Mouse (Mus musculus) embryonic stem cell, embryonic (primary cell): ENCODE data around the gene Ints1.

Experiments used
- CTCF ChIA-PET, 4 experiments: fragments of 300-600 bp in 2 of 4; fragments of 350-600 bp in 2 of 4; sonication (Branson Sonifier 250); formaldehyde crosslinking; loops; one replicate each; lab custom pipeline; 2022; ENCODE audit warnings: inconsistent platforms in 2 of 4; lab: Charles Lee
- POLR2A ChIA-PET, 4 experiments: fragments of 300-600 bp in 2 of 4; fragments of 350-600 bp in 2 of 4; sonication (Branson Sonifier 250); formaldehyde crosslinking; loops; one replicate each; lab custom pipeline; 2022; ENCODE audit warnings: antibody characterized with exemption in 4 of 4, inconsistent platforms in 1 of 4; lab: Charles Lee

The Ints1 gene

GRCm38 (mm10) chr5:139805924-139806323 is 30.4 kb upstream of the Ints1 start:
- POLR2A ChIA-PET: interaction anchor here in 2 of 4 experiments (0.6 to 1.3 kb wide), 6 partner anchors 9 to 128 kb away, joined by 3 to 4 read pairs (median 3); partner anchors contain the start of gene Mafk (in 1 of the 2)
- CTCF ChIA-PET: interaction anchor here (0.6 to 2.5 kb wide), 5 partner anchors 12 to 126 kb away, joined by 3 to 10 read pairs (median 3); no protein-coding TSS in a partner anchor

- CTCF ChIA-PET: interaction anchor here (0.5 to 2.5 kb wide), 8 partner anchors 9 to 344 kb away, joined by 3 to 10 read pairs (median 4); no protein-coding TSS in a partner anchor
These were observed 29.2 kb upstream of the Ints1 start for GRCm38 (mm10) chr5:139804573-139805111.

GRCm38 (mm10) chr5:139804107-139804551 is 28.7 kb upstream of the Ints1 start:
- POLR2A ChIA-PET: interaction anchor here in 1 of 4 experiments (0.8 to 2.6 kb wide), 3 partner anchors 10 to 17 kb away, joined by 3 to 9 read pairs (median 5); partner anchors contain the start of gene Mafk
- CTCF ChIA-PET: interaction anchor here (0.5 to 1.5 kb wide), 11 partner anchors 9 to 344 kb away, joined by 3 to 10 read pairs (median 3); no protein-coding TSS in a partner anchor

More at GRCm38 (mm10) chr5:139804573-139805111, 29.2 kb upstream of the Ints1 start:
- POLR2A ChIA-PET: interaction anchor here in 2 of 4 experiments (1.3 to 2.6 kb wide), 3 partner anchors 8 to 129 kb away, joined by 3 to 9 read pairs (median 4); no protein-coding TSS in a partner anchor

GRCm38 (mm10) chr5:139803601-139804102 is 28.2 kb upstream of the Ints1 start:
- ChIA-PET POLR2A (interaction anchor here in 1 of 4 experiments (0.8 to 2.6 kb wide), 3 partner anchors 10 to 17 kb away, joined by 3 to 9 read pairs (median 5); partner anchors contain the start of gene Mafk), CTCF (interaction anchor here (0.5 to 1.5 kb wide), 21 partner anchors 9 to 1618 kb away, joined by 3 to 10 read pairs (median 3); partner anchors contain the start of gene Ints1 (in 1 of the 4))

DNA sequence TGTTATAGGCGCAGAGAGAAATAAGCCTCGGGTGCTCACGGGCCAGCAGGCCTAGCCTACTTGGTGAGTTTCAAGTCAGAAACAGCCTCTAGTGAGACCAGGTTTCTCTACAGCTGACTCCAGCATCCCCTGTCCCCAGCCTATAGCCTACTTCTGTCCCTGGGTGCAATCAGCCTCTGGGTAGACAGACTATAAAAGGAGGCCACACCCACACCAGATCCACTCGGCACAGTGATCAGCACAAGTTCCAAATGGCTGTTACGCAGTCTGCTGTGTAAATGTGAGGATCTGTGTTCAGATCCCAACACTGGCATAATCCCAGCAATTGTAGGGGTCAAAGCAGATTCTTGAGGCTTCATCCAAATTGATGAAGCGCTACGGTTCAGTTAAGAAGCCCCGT is 27.7 kb upstream of the Ints1 start:
- CTCF ChIA-PET: interaction anchor here (0.5 to 1.5 kb wide), 21 partner anchors 8 to 1617 kb away, joined by 3 to 10 read pairs (median 3); partner anchors contain the start of gene Ints1 (in 1 of the 4)
- POLR2A ChIA-PET: interaction anchor here in 1 of 4 experiments (0.8 to 2.6 kb wide), 3 partner anchors 9 to 18 kb away, joined by 3 to 9 read pairs (median 5); partner anchors contain the start of gene Mafk

DNA sequence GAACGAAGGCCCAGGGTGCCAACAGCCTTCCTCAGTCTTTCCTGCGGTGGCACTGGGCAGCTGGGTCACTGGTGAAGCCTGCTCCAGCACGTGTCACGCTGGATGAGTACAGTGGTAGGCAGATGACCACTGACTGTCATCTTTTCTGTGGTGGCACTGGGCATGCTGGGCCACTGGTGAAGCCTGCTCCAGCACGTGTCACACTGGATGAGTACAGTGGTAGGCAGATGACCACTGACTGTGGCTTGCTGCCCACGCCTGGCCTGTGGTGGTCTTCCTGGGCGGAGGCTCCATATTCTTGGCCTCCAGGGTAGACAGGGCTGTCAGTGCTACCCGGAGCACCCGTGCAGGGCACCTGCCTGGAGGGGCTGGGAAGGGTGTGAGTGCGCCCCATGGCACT is 26.4 kb upstream of the Ints1 start:
- POLR2A ChIA-PET: interaction anchor here in 1 of 4 experiments (1.9 to 2.6 kb wide), 2 partner anchors 8 to 10 kb away, joined by 5 to 9 read pairs; partner anchors contain the start of gene Mafk
- CTCF ChIA-PET: no interaction called here

DNA sequence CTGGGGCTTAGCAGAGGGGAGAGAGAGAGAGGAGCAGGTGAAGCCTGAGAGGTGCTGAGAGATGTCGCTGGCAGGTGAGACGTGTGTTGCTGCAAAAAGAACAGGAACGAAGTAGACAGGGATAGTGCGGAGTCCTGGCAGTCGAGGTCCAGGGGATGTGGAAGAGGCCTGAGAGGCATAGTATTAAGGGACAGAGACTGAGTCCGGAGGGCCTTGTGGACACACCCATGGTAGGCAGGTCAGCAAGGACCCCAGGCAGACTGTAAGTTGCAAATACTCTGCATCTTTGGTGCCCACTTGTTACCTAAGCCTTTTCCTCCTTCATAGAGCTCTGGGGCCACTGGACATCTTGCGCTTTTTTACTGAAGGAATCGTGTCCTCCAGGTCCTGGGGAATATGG is 25.8 kb upstream of the Ints1 start:
- CTCF ChIA-PET: interaction anchor here in 1 of 4 experiments (1.3 kb wide), 1 partner anchor 130 kb away, joined by 3 read pairs; no protein-coding TSS in a partner anchor
- POLR2A ChIA-PET: interaction anchor here in 2 of 4 experiments (1.1 to 1.9 kb wide), 5 partner anchors 9 to 617 kb away, joined by 3 to 6 read pairs (median 4); partner anchors contain the start of genes Mafk (in 2 of the 2) and Ints1 (in 1 of the 2)

DNA sequence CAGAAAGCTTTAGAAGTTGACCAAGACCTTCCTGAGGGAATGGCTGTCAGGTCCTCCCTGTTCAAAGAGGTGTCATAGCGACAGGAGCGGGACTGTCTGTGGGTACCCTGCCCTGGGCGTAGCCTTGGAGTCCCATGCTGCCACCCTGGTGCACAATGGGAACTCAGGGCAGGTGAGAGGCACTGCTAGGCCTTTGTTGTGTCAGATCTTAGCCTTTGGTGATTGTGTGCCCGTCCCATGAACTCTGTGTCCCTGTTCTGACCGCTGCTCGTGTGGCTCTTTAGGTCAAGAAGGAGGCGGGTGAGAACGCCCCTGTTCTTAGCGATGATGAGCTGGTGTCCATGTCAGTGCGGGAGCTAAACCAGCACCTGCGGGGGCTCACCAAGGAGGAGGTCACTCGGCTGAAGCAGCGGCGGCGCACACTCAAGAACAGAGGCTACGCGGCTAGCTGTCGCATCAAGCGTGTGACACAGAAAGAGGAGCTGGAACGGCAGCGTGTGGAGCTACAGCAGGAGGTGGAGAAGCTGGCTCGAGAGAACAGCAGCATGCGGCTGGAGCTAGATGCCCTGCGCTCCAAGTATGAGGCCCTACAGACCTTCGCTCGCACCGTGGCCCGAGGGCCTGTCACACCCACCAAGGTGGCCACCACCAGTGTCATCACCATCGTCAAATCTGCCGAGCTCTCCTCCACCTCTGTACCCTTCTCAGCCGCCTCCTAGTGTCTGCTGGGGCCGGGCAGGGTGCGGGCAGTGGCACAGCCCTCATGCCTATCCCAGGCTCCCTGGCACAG is 24.5 kb upstream of the Ints1 start:
- CTCF ChIA-PET: interaction anchor here (0.6 to 1.4 kb wide), 8 partner anchors 18 to 319 kb away, joined by 3 to 15 read pairs (median 3); partner anchors contain the start of gene Ints1 (in 1 of the 4)
- POLR2A ChIA-PET: interaction anchor here in 2 of 4 experiments (0.7 to 1.9 kb wide), 12 partner anchors 8 to 1006 kb away, joined by 3 to 6 read pairs (median 4); partner anchors contain the start of genes Mafk (in 2 of the 2) and Ints1 (in 1 of the 2)

DNA sequence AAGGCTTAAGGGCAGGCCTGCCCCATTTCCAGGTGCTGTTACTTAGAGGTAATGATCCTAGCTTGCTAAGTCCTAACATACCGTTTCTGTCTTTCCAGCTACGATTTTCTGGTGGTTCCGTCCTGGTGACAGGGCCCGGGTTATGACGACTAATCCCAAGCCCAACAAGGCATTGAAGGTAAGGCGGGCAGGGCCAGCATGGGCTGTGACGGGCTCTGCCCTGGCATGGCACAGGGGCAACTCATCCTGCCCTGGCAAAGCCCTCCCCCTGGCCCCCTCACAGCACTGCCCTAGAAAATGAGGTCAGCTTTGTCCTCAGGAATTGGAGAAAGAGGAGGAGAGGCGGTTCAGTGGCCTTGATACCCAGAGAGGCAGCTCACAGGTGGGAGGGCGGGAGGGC is 23.6 kb upstream of the Ints1 start:
- POLR2A ChIA-PET: interaction anchor here in 1 of 4 experiments (0.6 to 1.4 kb wide), 3 partner anchors 69 to 1007 kb away, joined by 3 to 4 read pairs (median 3); no protein-coding TSS in a partner anchor
- CTCF ChIA-PET: interaction anchor here in 3 of 4 experiments (0.6 to 0.7 kb wide), 3 partner anchors 10 to 318 kb away, joined by 3 to 15 read pairs (median 5); no protein-coding TSS in a partner anchor

DNA sequence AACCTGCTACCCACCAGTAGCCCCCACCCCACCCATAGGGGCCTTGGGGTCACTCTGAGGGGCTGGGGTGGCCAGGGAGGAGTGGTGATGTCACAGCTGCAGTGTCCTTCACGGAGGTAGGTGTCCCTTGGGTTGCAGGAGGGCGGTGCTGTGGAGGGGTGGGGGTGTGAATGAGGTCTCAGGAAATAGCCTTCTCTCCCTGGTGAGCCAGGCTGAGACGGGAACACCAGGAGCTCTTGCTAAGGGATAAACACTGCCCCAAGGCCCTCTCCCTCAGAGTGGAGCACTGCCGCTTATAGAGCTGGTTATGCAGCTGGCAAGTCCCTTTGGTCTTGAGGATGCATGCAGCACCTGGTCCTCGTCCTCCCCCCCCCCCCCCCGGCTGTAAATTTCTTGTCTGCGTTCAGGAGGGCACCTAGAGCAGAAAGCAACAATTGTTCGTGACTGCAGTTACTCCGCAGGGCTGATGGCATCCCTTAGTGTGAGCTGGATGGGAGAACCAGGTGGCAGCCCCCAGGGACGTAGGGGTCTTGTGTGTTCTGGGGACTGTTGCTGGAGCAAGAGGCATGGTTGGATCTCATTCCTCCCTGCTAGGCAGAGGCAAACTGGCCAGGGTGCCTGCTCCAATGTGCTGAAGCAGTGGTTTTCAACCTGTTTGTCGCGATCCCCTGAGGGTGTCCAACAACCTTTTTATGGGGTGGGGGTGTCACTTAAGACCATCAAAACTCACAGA is 22.9 kb upstream of the Ints1 start:
- ChIA-PET POLR2A (no interaction called here), CTCF (interaction anchor here (0.6 to 0.8 kb wide), 7 partner anchors 11 to 1178 kb away, joined by 3 to 10 read pairs (median 5); no protein-coding TSS in a partner anchor)

DNA sequence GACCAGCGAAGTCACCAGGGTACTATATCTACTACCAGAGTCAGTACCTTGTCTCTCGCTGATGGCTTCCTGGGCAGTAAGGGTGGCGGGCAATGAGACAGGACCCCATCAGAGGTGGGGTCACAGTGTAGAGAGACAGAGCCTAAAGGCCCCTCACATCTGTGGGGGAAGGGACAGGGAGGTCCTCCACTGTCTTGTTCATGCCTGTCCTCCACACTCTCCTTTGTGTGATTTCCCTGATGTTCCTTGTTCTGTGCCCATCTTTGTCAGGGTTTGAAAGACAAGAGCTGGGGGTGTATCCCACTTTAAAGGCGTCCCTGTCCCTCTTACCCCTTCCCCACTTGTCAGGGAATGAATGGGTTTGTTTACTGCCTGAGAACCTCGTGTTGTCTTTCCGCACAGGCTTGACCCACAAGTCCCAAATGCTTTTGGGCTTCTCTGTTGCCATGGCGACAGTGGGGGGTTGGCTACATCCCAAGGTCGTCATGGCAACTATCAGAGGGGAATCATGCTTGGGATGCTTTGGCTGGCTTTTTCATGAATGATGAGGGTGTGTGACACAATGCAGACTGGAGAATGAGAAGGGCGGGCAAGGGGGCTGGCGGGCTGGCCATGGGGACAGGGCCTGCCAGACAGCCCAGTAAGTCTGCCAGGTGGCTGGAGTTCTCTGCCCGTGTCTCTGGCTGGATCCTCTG is 22.1 kb upstream of the Ints1 start:
- CTCF ChIA-PET: interaction anchor here in 2 of 4 experiments (0.7 to 1.7 kb wide), 4 partner anchors 12 to 145 kb away, joined by 4 to 10 read pairs (median 6); no protein-coding TSS in a partner anchor
- POLR2A ChIA-PET: interaction anchor here in 1 of 4 experiments (1.1 kb wide), 1 partner anchor 8 kb away, joined by 4 read pairs; no protein-coding TSS in a partner anchor

- POLR2A ChIA-PET: interaction anchor here in 3 of 4 experiments (0.6 to 2.0 kb wide), 6 partner anchors 9 to 392 kb away, joined by 4 to 5 read pairs (median 4); partner anchors contain the start of genes Ints1 (in 1 of the 3) and Psmg3 (in 1 of the 3)
- CTCF ChIA-PET: interaction anchor here in 1 of 4 experiments (1.7 kb wide), 1 partner anchor 21 kb away, joined by 4 read pairs; no protein-coding TSS in a partner anchor
These were observed 21.4 kb upstream of the Ints1 start for GRCm38 (mm10) chr5:139796900-139797299.

DNA sequence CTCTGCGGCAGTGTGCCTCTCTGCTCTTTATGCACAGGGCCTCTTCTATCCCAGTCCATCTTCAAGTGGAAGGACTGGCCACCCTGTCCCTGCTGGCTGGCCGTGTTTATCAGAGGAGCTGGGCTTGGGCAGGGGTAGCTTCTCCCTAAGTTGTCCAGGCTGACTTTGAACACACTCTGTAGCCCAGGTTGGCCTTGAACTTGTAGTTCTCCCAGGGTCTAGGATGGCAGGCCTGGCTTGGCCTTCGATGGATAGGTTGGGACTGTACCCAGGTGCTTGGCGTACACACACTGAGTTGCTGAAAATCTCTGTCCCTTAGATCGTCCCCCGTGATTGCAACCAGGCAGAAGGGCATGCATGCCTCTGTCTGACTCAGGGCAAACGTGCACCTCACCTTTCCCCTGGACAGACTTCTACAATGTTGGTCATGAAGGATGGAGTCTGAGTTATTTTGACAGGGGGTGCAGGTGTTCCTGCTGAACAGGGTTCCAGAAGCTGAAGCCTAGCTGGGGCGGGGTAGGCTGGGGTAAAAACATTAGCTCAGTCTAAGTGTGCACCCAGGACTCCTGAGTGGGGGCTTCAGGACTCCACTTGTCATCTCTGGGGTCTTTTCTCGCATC is 20.6 kb upstream of the Ints1 start:
- POLR2A ChIA-PET: interaction anchor here in 3 of 4 experiments (0.6 to 2.0 kb wide), 6 partner anchors 9 to 393 kb away, joined by 4 to 5 read pairs (median 4); partner anchors contain the start of genes Ints1 (in 1 of the 3) and Psmg3 (in 1 of the 3)
- CTCF ChIA-PET: interaction anchor here in 1 of 4 experiments (1.7 kb wide), 1 partner anchor 22 kb away, joined by 4 read pairs; no protein-coding TSS in a partner anchor

DNA sequence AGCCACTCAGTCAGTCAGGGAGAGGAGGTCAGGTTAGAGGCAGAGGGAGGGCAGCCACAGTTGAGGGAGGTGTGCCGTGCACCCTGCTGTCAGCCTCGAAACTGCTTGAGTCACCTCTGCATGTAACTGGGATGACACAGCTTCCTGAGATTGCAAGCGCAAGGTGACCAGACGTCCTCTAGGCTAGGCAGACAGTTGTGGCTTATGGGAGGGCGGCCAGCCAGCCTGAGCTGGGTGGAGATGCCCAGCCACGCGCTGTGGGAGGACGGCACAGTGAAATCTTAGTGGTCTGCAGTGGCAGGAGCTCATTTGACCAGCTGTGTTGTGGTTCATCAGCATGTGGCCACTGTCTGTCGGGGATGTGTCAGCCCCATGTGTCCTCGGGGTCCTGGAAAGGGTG is 19.5 kb upstream of the Ints1 start:
- POLR2A ChIA-PET: interaction anchor here in 2 of 4 experiments (0.8 to 2.0 kb wide), 4 partner anchors 11 to 31 kb away, joined by 3 to 5 read pairs (median 3); partner anchors contain the start of genes Gm26938 (in 1 of the 2), Ints1 (in 1 of the 2) and Psmg3 (in 1 of the 2)
- CTCF ChIA-PET: interaction anchor here in 3 of 4 experiments (0.6 to 2.2 kb wide), 6 partner anchors 9 to 40 kb away, joined by 3 to 6 read pairs (median 4); no protein-coding TSS in a partner anchor

DNA sequence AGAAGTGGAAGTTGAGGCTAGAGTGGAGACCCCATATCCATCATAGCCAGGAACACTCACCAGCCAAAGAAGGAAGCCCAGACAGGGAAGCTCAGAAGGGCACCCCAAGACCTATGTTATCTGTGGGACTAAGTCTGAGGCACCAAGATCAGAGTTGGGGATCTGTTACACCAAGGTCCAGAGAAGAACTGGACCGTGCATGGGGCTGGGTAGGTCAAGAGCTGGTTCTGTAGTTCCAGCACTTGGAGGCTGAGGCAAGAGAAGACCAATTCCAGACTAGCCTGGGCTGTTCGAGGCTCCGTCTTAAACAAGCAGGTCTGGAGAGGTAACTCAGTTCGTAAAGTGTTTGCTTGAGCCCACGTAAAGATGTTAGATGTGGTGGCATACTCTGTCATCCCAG is 18.7 kb upstream of the Ints1 start:
- CTCF ChIA-PET: interaction anchor here (0.6 to 2.2 kb wide), 4 partner anchors 10 to 49 kb away, joined by 4 to 6 read pairs (median 4); no protein-coding TSS in a partner anchor

More for the DNA sequence above, 18.7 kb upstream of the Ints1 start:
- POLR2A ChIA-PET: interaction anchor here in 3 of 4 experiments (0.8 to 1.3 kb wide), 7 partner anchors 9 to 1042 kb away, joined by 3 to 9 read pairs (median 3); partner anchors contain the start of genes Gm26938 (in 1 of the 3), Ints1 (in 1 of the 3) and Psmg3 (in 1 of the 3)
